Mouse (Mus musculus) stomach, embryonic 16.5 days (tissue): ENCODE results near the gene Poldip3. TPM values are rescaled to one million over a fixed set of nuclear protein-coding genes. Genes with fewer than 3 reads are reported as not detected.
A peak's percentile ranks its signal among the peaks of the same experiment; 100 is the strongest.

Source experiments
- ATAC-seq: fragments of 200-750 bp; cut with Nextera tagmentation; 2 replicates; pipeline ENCODE4 v1.8.0; 2017; ENCODE audit warnings: moderate number of reproducible peaks, moderate TSS enrichment; ENCODE audit not compliant: insufficient read depth, low FRiP score
- H3K27ac ChIP-seq: fragments of 300-500 bp; sonication (generic); 2 replicates; pipeline ENCODE4 v1.5.1; 2014; ENCODE audit warnings: low read length
- H3K27me3 ChIP-seq: fragments of 300-500 bp; sonication (generic); 2 replicates; pipeline ENCODE4 v1.6.1; 2014; ENCODE audit warnings: low read length, control low read depth, mixed read lengths; ENCODE audit not compliant: control insufficient read depth, insufficient read depth
- H3K36me3 ChIP-seq: fragments of 300-500 bp; sonication (generic); 2 replicates; pipeline ENCODE4 v1.6.1; 2014; ENCODE audit warnings: low read length; ENCODE audit not compliant: control insufficient read depth, insufficient read depth
- H3K4me1 ChIP-seq: fragments of 300-500 bp; sonication (generic); 2 replicates; pipeline ENCODE4 v1.6.1; 2014; ENCODE audit warnings: low read length, control low read depth, mixed read lengths; ENCODE audit not compliant: control insufficient read depth, insufficient read depth
- H3K4me2 ChIP-seq: fragments of 300-500 bp; sonication (generic); 2 replicates; pipeline ENCODE4 v1.6.1; 2014; ENCODE audit warnings: low read depth, low read length, mixed read lengths
- H3K4me3 ChIP-seq: fragments of 300-500 bp; sonication (generic); replicated peaks from 2 replicates; pipeline ENCODE4 v1.5.1; 2014; ENCODE audit warnings: mild to moderate bottlenecking, low read length
- H3K9ac ChIP-seq: fragments of 300-500 bp; sonication (generic); 2 replicates; pipeline ENCODE4 v1.6.1; 2014; ENCODE audit warnings: low read length
- H3K9me3 ChIP-seq: fragments of 300-500 bp; sonication (generic); replicated peaks from 2 replicates; pipeline ENCODE4 v1.6.1; 2016; ENCODE audit warnings: low read length, control low read depth; ENCODE audit not compliant: control insufficient read depth
- WGBS: fragments of 180-500 bp; shearing (Covaris S2); extraction: QIAGEN DNeasy Blood & Tissue Kit; methylation state at CpG from one replicate; pipeline ENCODE4 v1.1.7; 2014; 5-methylcytosine and 5-hydroxymethylcytosine counted together
- polyA plus RNA-seq: library from polyadenylated mRNA; unstranded; fragments of >200 nt; fragmentation: Nextera tagmentation; extraction: Ambion mirVana; gene quantifications from 2 replicates; pipeline ENCODE4 v1.2.1, GENCODE M21; 2015

Gene Poldip3
- polyA plus RNA-seq, 1 experiment from 2014 or later: 121 TPM

DNA sequence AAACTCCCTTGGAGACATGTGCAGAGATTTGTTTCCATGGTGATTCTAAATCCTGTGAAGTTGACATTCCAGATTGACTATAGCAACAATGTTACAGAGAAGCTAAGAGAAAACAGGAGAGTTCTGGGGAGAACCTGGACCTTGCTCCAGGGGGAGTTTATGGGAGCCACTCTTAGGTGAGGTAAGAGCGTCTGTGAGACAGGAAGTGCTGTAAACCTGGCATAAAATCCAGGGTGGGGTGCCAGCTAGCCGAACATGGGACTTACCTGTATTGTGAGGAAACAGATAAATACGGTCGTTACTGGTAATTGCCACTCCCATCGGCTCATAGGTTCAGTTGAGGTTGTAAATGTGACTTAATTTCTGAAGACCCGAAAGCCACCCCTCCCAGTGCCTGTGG lies 42.8 kb downstream of the Poldip3 start:
- Histone ChIP-seq H3K9ac (no peak overlapping the region), H3K4me1 (no peaks in the 10 kb centered on the region), H3K27ac (no peak overlapping the region), H3K4me3 (no peak overlapping the region), H3K36me3 (no peaks in the 10 kb centered on the region), H3K9me3 (no peaks in the 10 kb centered on the region), H3K27me3 (no peaks in the 10 kb centered on the region), H3K4me2 (no peak overlapping the region)
- no peak for ATAC-seq
- WGBS: 63% methylated on average over 6 of the region's 6 CpGs

- Histone ChIP-seq H3K27me3 (no peaks in the 10 kb centered on the region), H3K4me3 (no peak overlapping the region), H3K9me3 (no peaks in the 10 kb centered on the region), H3K9ac (no peak overlapping the region), H3K36me3 (no peaks in the 10 kb centered on the region), H3K4me2 (no peak overlapping the region), H3K27ac (no peak overlapping the region), H3K4me1 (peaks cover 4% of the 10 kb centered on the region; the same call in 1 of the 2 replicates)
- no peak for ATAC-seq
- 48% methylated on average over 1 of the region's 1 CpGs for WGBS
Measured at GRCm38 (mm10) chr15:83103111-83103510, 46.1 kb downstream of the Poldip3 start.

- H3K27me3 ChIP-seq: no peaks in the 10 kb centered on the region
- H3K27ac ChIP-seq: peak overlapping the region; percentile 66
- peaks cover 4% of the 10 kb centered on the region; the same call in 1 of the 2 replicates for H3K4me1 ChIP-seq
- H3K9ac ChIP-seq: peak overlapping the region; percentile 90
- no peaks in the 10 kb centered on the region for H3K36me3 ChIP-seq
- ATAC-seq: 0 out of 2 replicates have a peak, but pooled peaks have one; percentile 45
- H3K4me2 ChIP-seq: peak overlapping the region; percentile 95
- WGBS: 2% methylated on average over 8 of the region's 8 CpGs
- peak overlapping the region; percentile 76 for H3K4me3 ChIP-seq
- no peaks in the 10 kb centered on the region for H3K9me3 ChIP-seq
Measured at GRCm38 (mm10) chr15:83100332-83100662, 48.9 kb downstream of the Poldip3 start.

GRCm38 (mm10) chr15:83099533-83100331 lies 49.5 kb downstream of the Poldip3 start:
- Histone ChIP-seq H3K36me3 (no peaks in the 10 kb centered on the region), H3K4me1 (peaks cover 4% of the 10 kb centered on the region; the same call in 1 of the 2 replicates), H3K9ac (peak overlapping the region; percentile 90), H3K9me3 (no peaks in the 10 kb centered on the region), H3K4me2 (peak overlapping the region; percentile 95), H3K27me3 (no peaks in the 10 kb centered on the region), H3K27ac (peak overlapping the region; percentile 66), H3K4me3 (peak overlapping the region; percentile 76)
- peak; percentile 94 for ATAC-seq
- WGBS: 2% methylated on average over 31 of the region's 31 CpGs

DNA sequence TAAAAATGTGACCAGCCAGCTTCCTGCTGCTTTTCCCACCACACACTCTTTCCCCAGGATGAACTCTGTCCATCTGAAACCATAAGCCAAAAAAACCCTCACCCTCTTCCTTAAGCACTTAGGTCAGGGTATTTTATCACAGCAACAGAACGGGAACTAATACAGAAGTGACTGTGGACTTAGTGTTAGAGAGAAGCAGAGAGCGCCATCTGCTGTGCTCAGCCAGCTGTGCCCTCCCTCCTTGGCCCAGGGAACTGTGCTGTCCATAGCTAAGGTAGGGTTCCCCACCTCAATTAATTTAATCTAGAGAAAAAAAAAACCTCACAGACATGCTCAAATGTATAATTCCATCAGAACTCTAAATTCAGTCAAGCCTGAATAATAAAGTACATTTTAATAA lies 53.2 kb downstream of the Poldip3 start:
- 41% methylated on average over 2 of the region's 2 CpGs for WGBS
- H3K9ac ChIP-seq: no peak overlapping the region
- no peaks in the 10 kb centered on the region for H3K27me3 ChIP-seq
- no peaks in the 10 kb centered on the region for H3K36me3 ChIP-seq
- no peak for ATAC-seq
- H3K4me2 ChIP-seq: no peak overlapping the region
- no peak overlapping the region for H3K27ac ChIP-seq
- H3K4me1 ChIP-seq: peaks cover 4% of the 10 kb centered on the region; the same call in 1 of the 2 replicates
- no peaks in the 10 kb centered on the region for H3K9me3 ChIP-seq
- no peak overlapping the region for H3K4me3 ChIP-seq

- Histone ChIP-seq H3K36me3 (no peaks in the 10 kb centered on the region), H3K27me3 (no peaks in the 10 kb centered on the region), H3K4me1 (0 out of 2 replicates have a peak, but pooled peaks cover 5% of the 10 kb centered on the region), H3K9ac (no peak overlapping the region), H3K27ac (no peak overlapping the region), H3K4me2 (no peak overlapping the region), H3K9me3 (no peaks in the 10 kb centered on the region), H3K4me3 (no peak overlapping the region)
- 88% methylated on average over 2 of the region's 2 CpGs for WGBS
- ATAC-seq: no peak
Measured at GRCm38 (mm10) chr15:83093687-83094086, 55.5 kb downstream of the Poldip3 start.

DNA sequence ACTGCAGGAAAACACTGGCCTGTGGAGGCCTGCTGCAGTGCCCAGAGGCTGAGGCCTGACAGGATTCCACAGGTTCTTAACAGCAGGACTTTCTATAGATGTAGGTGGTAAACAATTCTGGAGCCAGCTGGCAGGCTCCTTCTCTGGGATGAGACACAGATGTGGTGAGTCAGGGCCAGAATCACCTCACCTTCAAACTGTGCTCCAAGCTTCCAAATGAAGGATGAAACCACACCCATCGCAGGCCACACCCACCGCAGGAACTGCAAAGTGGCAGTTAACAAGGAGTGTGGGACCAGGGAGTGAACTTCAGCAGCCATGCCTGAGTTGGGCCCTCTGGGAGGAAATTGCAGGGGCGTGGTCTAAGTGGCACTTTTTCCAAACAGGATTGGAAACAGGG lies 58.3 kb downstream of the Poldip3 start:
- H3K9me3 ChIP-seq: no peaks in the 10 kb centered on the region
- no peak overlapping the region for H3K9ac ChIP-seq
- H3K4me1 ChIP-seq: 0 out of 2 replicates have a peak, but pooled peaks cover 7% of the 10 kb centered on the region
- H3K4me3 ChIP-seq: no peak overlapping the region
- WGBS: 29% methylated on average over 3 of the region's 3 CpGs
- no peaks in the 10 kb centered on the region for H3K36me3 ChIP-seq
- peak; percentile 29; the same call in 1 of the 2 replicates for ATAC-seq
- H3K27ac ChIP-seq: no peak overlapping the region
- H3K4me2 ChIP-seq: no peak overlapping the region
- H3K27me3 ChIP-seq: no peaks in the 10 kb centered on the region

DNA sequence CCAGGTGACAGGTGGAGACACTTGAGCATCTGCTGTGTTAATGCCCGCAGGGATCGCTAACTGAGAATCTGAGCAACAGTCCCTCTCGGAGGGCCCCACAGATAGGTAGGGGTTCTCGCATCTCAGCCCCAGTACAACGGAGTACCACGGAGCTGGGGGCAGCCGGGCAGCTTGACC lies 59.9 kb downstream of the Poldip3 start, which contains the start of gene Serhl:
Serhl (plus strand) TSS at position 78 of the 177 bp plus-strand sequence.
- H3K9ac ChIP-seq: no peak within 1 kb of the TSS
- no peaks in the 10 kb centered on the region for H3K36me3 ChIP-seq
- H3K27me3 ChIP-seq: no peaks in the 10 kb centered on the region
- 25% methylated on average over 7 of the region's 7 CpGs for WGBS
- no peaks in the 10 kb centered on the region for H3K9me3 ChIP-seq
- 0 out of 2 replicates have a peak, but pooled peaks cover 7% of the 10 kb centered on the region for H3K4me1 ChIP-seq
- no peak within 1 kb of the TSS for H3K4me3 ChIP-seq
- no peak within 1 kb of the TSS for H3K4me2 ChIP-seq
- no peak within 1 kb of the TSS for H3K27ac ChIP-seq
- no peak for ATAC-seq

- Histone ChIP-seq H3K36me3 (no peaks in the 10 kb centered on the region), H3K27me3 (no peaks in the 10 kb centered on the region), H3K27ac (no peak overlapping the region), H3K4me1 (0 out of 2 replicates have a peak, but pooled peaks cover 7% of the 10 kb centered on the region), H3K9me3 (no peaks in the 10 kb centered on the region), H3K9ac (no peak overlapping the region), H3K4me2 (no peak overlapping the region), H3K4me3 (no peak overlapping the region)
- WGBS: 16% methylated on average over 27 of the region's 27 CpGs
- peak; percentile 71; the same call in 1 of the 2 replicates for ATAC-seq
Measured at GRCm38 (mm10) chr15:83088495-83089428, 60.4 kb downstream of the Poldip3 start.
